Mouse (Mus musculus) common myeloid progenitor, adult 5-6 weeks (primary cell): ENCODE results near the gene Cldn34c1. TPM values are rescaled to one million over a fixed set of nuclear protein-coding genes. Genes with fewer than 3 reads are reported as not detected.
"Not testable (repeated sequence)": the region's sequence is repeated elsewhere in the genome, so short reads cannot be mapped to it uniquely, and the experiment has no call there.

ENCODE experiments used
- ATAC-seq: replicated peaks from 2 replicates; pipeline ENCODE4 v1.8.0; 2016; ENCODE audit warnings: low read depth, mild to moderate bottlenecking, moderate TSS enrichment, inconsistent platforms; ENCODE audit not compliant: poor library complexity, severe bottlenecking
- total RNA-seq: library from RNA; stranded (forward); fragments of 200-1000, 187-1606 nt; gene quantifications from 2 replicates; pipeline ENCODE4 v1.2.3, GENCODE M21; 2017

The Cldn34c1 gene
- 7.9 and 8.4 TPM in 2 replicates for total RNA-seq

- ATAC-seq, result peak; percentile 99
Observed at GRCm38 (mm10) chrX:123103291-123104260, at the start of gene Cldn34c1. TSS of gene Cldn34c1 (plus strand) at chrX:123103495.

GRCm38 (mm10) chrX:123087441-123087840, 15.9 kb upstream of the Cldn34c1 start:
- ATAC-seq, result no peak

GRCm38 (mm10) chrX:123102806-123103205, 489 bp upstream of the Cldn34c1 start:
- not testable (repeated sequence) for ATAC-seq

GRCm38 (mm10) chrX:123104692-123105091, 1.4 kb downstream of the Cldn34c1 start:
- not testable (repeated sequence) for ATAC-seq

GRCm38 (mm10) chrX:123222381-123222780, 119.1 kb downstream of the Cldn34c1 start, which contains the start of gene Srsx:
TSS of gene Srsx (minus strand) at chrX:123222481.
- not testable (repeated sequence) for ATAC-seq

Other genes with a start within 250 kb of the Cldn34c1 start
- not detected in 2 replicates for gene Gm17521, start 73.8 kb upstream of the Cldn34c1 start, total RNA-seq
- not detected in 2 replicates for gene Srsx, start 119.0 kb downstream of the Cldn34c1 start, total RNA-seq
- gene Gm17577, start 143.4 kb downstream of the Cldn34c1 start, total RNA-seq, result not detected in 2 replicates